Mouse (Mus musculus) T-helper 1 cell (primary cell): ENCODE results near the gene Iqschfp.

Experiments
- in situ Hi-C: fragments of 300-600 bp; cut with MboI, MseI; formaldehyde crosslinking; loops from one replicate; pipeline ENCODE4 v1.15.1; 2025; ENCODE audit warnings: high pct_unique_total_duplicates

The Iqschfp gene

DNA sequence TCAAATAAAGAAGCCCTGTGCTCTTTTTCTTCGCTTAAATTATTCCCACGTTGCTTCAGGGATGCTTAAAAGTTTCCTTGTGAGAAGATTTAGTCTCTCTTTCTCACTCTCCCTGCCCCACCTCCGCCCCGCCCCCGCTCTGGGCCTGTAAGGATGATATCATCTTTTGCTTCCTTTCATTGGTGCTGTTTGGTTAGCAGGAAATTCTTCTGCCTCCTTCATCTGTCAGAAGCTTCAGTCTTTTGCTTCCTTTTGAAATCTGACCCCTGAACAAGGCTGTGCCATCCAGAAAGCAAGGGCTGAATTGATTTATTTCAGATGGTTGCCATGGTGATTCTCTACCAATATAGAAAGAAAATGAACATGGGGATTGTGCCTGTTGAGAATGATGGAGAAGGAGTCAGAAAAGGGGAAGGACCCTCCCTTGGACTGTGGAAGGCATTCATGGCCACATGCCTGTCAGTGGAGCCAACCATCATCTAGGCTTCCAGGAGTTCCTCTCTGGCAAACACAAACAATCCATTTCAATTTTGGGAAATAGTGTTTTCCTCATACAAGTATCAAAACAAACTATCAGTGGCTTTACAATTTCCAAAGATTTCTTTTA is 62.5 kb downstream of the Iqschfp start:
- in situ Hi-C loops = no loop called here

GRCm38 (mm10) chr3:67959672-67960071 is 67.6 kb downstream of the Iqschfp start:
- in situ Hi-C loops = no loop called here

DNA sequence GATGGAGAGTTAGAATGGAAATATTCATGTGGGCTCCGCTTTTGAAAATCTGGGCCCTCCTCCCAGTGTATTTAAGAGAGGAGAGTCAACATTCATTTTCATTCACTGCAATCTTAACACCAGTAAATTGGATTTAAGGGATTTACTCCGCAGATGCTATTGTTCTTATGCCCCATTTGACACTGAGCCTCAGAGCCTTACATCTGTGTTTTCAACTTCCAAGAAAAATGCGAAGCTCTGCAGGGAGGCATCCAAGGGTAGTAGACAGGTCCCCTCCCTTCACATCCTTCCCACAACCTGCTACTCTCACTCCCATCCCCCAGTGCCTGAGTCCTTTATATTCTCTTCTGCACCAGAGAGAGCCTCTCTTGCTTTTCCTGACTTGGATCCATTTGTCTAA is 68.1 kb downstream of the Iqschfp start:
- in situ Hi-C loops = no loop called here

- in situ Hi-C loops = no loop called here
Measured at GRCm38 (mm10) chr3:67960727-67961126, 68.7 kb downstream of the Iqschfp start.

DNA sequence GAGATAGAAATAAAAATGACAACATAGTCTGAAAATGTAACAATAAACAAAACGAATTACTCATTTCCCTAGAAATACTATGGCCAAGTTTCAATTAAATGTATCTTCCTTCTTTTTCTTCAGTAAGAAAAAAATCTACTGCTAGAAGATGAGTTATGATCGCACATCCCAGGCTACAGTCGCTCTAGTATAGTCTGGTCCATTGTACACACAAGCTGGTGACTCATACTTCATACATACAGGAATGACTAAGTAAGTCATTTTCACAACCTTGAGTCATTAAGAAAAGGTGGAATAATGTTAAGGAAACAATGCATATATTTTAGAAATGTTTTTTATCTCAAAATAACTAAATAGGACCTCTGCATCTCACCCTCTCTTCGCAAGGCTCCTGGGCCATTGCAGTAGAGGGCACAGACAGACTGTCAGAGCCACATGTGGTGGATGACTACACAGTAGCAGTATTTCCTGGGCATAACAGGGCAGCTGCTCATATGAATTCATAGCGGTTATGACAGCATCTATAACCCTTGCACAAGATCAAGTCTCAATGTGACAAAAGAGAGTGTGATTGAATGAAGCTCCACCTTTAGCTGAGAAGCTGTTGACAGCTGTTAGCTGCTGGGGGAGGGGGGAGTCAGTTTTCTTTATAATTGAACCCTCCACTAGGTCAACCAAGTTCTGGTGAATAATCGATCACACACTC is 70.1 kb downstream of the Iqschfp start:
- in situ Hi-C loops = no loop called here

GRCm38 (mm10) chr3:67974340-67974998 is 82.4 kb downstream of the Iqschfp start:
- in situ Hi-C loops = no loop called here

DNA sequence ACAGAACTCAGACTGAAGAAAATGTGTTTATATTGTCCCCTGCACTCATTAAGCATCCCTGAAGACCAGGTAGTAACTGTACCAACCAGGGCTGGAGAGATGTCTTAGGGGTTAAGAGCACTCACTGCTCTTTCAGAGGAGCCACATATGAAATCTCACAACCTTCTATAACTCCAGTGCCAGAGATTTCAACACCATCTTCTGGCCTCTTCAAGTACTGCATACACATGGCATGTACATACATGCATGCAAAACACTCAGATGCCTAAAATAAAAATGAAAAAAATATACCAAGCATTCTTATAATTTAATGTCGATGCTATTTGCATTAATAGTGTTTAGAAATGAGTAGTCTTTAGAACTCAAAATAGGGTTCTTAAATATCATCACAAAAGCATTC is 88.0 kb downstream of the Iqschfp start:
- in situ Hi-C loops = no loop called here

DNA sequence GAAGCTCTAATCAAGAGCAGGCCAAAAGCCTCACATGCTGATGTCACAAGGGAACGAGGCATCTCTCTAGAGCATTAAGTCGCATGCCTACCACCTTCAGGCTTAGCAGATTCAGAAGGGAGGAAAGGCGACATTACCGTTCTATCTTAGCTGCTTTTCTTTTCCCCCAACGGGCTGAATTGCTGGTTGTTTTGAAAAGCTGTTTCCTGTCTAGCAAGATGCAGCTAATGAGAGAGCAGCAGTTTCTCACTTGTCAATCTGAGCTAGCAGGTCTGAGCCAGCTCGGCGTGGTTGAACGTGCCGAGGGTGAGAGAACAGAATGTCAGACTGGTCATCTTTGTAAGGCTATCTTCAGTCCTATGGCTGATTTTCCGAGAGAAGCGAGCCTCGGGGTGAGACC is 91.3 kb downstream of the Iqschfp start:
- in situ Hi-C loops = no loop called here

GRCm38 (mm10) chr3:68002415-68002814 is 110.4 kb downstream of the Iqschfp start:
- in situ Hi-C loops = no loop called here

DNA sequence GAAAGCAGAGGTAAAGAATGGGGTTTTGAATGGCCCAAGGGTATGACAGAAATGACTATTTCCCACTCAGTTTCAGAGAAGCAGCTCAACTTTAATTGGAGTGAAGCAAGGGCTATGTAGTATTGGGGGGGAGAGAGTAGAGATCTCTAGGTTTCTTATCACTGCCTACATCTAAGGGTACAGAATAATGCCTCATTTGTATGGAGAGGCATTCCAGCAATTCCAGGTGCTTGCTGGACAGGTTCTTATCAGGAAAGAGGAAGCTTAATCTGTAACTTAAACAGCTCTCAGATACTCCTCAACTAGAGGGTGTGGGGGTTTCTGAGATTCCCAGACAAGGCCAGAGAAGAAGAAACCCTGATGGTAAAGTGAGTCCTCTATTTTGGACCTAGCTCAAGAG is 120.3 kb downstream of the Iqschfp start:
- in situ Hi-C loops = no loop called here

DNA sequence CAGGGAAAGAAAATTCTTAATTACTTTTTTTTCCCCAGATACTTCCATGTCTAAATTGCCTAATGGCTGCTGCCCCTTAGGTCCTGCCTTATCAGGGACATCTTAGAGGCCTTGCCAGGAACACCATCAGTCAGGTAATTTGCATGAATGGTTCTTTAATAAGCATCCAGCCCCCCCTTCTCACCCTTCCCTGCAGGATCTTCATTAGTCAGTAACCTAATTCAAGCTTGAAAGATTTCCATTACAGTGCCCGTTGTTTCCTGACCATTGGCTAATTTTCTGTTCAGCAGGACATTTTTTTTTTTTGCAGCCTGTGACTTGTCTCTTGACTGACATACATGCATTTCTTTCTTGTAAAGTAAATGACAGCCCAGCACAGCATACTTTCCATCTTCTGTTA is 123.8 kb downstream of the Iqschfp start:
- in situ Hi-C loops = no loop called here

GRCm38 (mm10) chr3:68019401-68019800 is 127.4 kb downstream of the Iqschfp start:
- in situ Hi-C loops = no loop called here

DNA sequence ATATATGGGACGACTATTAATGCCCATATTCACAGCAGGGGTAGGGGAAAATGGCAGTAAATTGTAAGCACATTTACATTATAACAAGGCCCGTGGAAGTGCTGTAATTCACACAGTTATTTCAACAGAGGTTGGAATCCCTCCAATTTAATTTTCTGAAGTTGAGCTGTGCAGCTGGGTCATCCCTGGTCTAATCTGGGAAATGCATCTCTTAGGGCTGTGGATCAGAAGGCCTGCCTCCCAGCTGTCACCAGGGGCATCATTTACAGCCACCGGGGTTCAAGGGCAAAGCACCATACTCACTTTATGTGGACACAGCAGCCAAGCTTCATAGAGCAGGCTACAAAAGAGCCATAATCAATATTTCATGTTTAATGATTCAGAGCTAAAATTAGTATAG is 144.1 kb downstream of the Iqschfp start:
- in situ Hi-C loops = no loop called here

DNA sequence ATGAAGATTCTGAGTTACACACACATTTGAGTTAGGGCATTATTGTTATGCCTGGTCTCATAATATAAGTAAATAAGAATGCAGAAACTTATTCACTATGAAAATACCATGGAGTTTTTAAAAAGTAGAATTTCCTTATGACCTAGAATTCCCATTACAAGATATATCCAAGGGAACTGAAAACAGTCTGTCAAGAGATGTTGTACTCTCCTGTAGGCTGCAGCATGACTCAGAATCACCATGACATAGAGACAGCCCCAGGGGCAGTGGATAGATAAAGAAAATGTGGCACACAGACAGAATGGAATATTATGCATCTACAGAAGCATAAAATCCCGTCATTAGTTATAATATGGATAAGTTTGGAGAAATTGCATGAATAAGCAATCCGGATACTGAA is 150.9 kb downstream of the Iqschfp start:
- in situ Hi-C loops = loop anchor here (10.0 kb wide), 1 partner anchor 538 kb away; no protein-coding TSS in a partner anchor

GRCm38 (mm10) chr3:68045475-68046416 is 153.7 kb downstream of the Iqschfp start:
- in situ Hi-C loops = loop anchor here (10.0 kb wide), 1 partner anchor 541 kb away; no protein-coding TSS in a partner anchor

DNA sequence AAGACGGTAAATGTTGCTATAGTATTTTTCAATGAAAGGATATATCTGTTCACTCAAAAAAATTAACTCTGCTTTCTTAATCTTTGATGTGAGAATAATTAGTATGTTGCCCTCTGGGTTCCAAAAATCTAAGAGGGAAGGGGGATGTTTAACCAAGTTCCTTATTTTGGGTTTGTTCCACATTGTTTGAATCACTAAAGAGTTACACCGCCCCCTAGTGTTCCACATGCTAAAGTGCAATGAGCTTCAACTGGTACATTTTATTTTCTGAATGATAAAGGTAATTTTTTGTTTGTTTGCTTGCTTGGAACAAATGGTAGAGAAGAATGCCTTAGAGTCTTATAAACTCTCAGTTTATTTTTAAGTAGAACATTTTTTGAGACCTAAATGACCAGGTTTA is 161.5 kb downstream of the Iqschfp start:
- in situ Hi-C loops = loop anchor here (5.0 kb wide), 1 partner anchor 394 kb away; no protein-coding TSS in a partner anchor

DNA sequence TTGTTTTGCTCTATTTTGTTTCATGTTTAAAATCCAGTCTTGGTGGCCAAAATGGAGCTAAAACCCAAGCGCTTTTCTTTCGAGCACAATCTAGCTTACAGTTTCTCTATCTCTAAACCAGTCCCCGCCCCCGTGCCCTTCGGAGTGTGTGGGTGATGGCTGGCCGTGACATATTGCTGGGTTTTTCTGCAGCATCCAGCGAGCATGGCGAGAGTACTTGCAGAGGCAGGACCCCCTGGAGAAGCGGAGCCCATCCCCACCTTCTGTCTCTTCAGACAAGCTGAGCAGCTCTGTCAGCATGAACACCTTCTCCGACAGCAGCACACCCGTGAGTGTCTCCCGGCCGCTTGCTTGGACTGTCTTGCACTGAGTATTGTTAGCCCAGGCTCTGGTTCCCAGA is 163.0 kb downstream of the Iqschfp start:
- in situ Hi-C loops = loop anchor here (5.0 kb wide), 1 partner anchor 487 kb away; no protein-coding TSS in a partner anchor

- in situ Hi-C loops = loop anchor here (5.0 kb wide), 1 partner anchor 486 kb away; no protein-coding TSS in a partner anchor
Measured at GRCm38 (mm10) chr3:68056373-68057275, 164.6 kb downstream of the Iqschfp start.

DNA sequence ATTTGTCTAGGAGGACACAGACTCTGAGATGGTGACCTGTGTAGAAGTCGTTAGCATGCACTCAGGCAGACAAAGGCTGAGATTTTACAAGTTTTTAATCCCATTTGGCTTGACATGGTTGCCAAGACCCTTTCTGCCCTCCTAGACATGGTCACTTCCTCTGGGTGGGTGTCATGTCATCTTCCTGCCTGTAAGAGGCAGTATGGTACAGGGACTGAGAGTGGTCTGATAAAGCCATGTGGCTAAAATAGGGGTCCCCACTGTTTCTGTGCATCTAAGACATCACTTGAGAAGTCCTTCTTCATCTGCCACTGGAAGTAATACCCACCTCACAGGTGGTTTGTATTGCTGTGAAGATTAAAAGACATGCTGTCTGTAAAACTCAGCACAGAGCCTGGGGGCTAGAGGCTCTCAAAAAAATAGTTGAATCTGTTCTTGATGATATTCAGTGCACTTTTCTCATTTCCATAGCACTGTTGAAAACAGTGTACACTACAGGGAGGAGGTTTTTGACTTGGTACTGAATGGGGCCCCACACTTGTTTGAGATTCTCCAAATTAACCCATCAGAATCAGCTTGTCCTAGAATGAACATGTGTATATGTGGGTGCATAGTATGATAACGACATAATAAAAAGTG is 167.2 kb downstream of the Iqschfp start:
- in situ Hi-C loops = loop anchor here (5.0 kb wide), 1 partner anchor 483 kb away; no protein-coding TSS in a partner anchor

- in situ Hi-C loops = no loop called here
Measured at GRCm38 (mm10) chr3:68064731-68065130, 172.7 kb downstream of the Iqschfp start, which contains the start of gene Schip1. Gene Schip1, plus strand, starts transcription at chr3:68064802.
